Mouse (Mus musculus) C2C12 (cell line): Measurements from ENCODE around the gene Hcrtr2. TPM values are rescaled to one million over a fixed set of nuclear protein-coding genes. Genes with fewer than 3 reads are reported as not detected.

Experiments used
- H3K27me3 ChIP-seq: one replicate; pipeline ENCODE4 v1.6.1; 2011; ENCODE audit not compliant: control insufficient read depth, insufficient read depth, insufficient read length
- H3K36me3 ChIP-seq: one replicate; pipeline ENCODE4 v1.6.1; 2011; ENCODE audit not compliant: control insufficient read depth, insufficient read depth
- H3K4me3 ChIP-seq: one replicate; pipeline ENCODE4 v1.5.1; 2011; ENCODE audit warnings: mild to moderate bottlenecking, control low read depth; ENCODE audit not compliant: poor library complexity, insufficient read depth, severe bottlenecking
- H3K79me2 ChIP-seq: one replicate; pipeline ENCODE4 v1.6.1; 2011; ENCODE audit not compliant: control insufficient read depth, insufficient read depth
- H3K79me3 ChIP-seq: one replicate; pipeline ENCODE4 v1.6.1; 2011; ENCODE audit warnings: low read depth, control low read depth
- H3ac ChIP-seq: one replicate; pipeline ENCODE3; 2011; ENCODE audit warnings: low read depth; ENCODE audit not compliant: control insufficient read depth, insufficient read length
- CEBPB ChIP-seq: IDR thresholded peaks from one replicate; pipeline ENCODE4 v1.6.1; 2011; ENCODE audit warnings: low read depth, mild to moderate bottlenecking, control low read depth, moderate library complexity
- CTCF ChIP-seq: IDR thresholded peaks from one replicate; pipeline ENCODE4 v1.5.1; 2011; ENCODE audit not compliant: control insufficient read depth, insufficient read depth, insufficient read length
- FOSL1 ChIP-seq: IDR thresholded peaks from one replicate; pipeline ENCODE4 v1.8.0; 2011; ENCODE audit warnings: mild to moderate bottlenecking, low read length; ENCODE audit not compliant: poor library complexity, insufficient read depth, severe bottlenecking
- MAX ChIP-seq: IDR thresholded peaks from one replicate; pipeline ENCODE4 v1.6.1; 2011; ENCODE audit warnings: mild to moderate bottlenecking, control low read depth
- MYOD1 ChIP-seq: IDR thresholded peaks from one replicate; pipeline ENCODE4 v1.6.1; 2011; ENCODE audit warnings: low read depth; ENCODE audit not compliant: control insufficient read depth, insufficient read length
- MYOG ChIP-seq: IDR thresholded peaks from one replicate; pipeline ENCODE4 v1.6.1; 2011; ENCODE audit not compliant: control insufficient read depth, insufficient read length; ENCODE audit errors: extremely low read depth
- USF1 ChIP-seq: IDR thresholded peaks from one replicate; pipeline ENCODE4 v1.6.1; 2011; ENCODE audit warnings: low read depth, mild to moderate bottlenecking, control low read depth, moderate library complexity
- polyA plus RNA-seq: library from polyadenylated mRNA; unstranded; fragments of >200 nt; fragmentation: generic; extraction: Trizol; gene quantifications from one replicate; pipeline ENCODE4 v1.2.1, GENCODE M21; 2012; ENCODE audit warnings: missing spikeins

The Hcrtr2 gene
- polyA plus RNA-seq, 1 experiment: not detected

- Histone ChIP-seq H3K36me3 (no peaks in the 10 kb centered on the region), H3K4me3 (no peak overlapping the region), H3ac (no peak overlapping the region), H3K79me2 (no peaks in the 10 kb centered on the region), H3K27me3 (no peaks in the 10 kb centered on the region), H3K79me3 (no peaks in the 10 kb centered on the region)
- TF ChIP-seq MYOG: no peak
- TF ChIP-seq FOSL1: no peak
- no peak for TF ChIP-seq MAX
- no peak for TF ChIP-seq CTCF
- TF ChIP-seq MYOD1: no peak
- no peak for TF ChIP-seq CEBPB
- no peak for TF ChIP-seq USF1
Observed at GRCm38 (mm10) chr9:76313921-76314320, 9.7 kb downstream of the Hcrtr2 start.

DNA sequence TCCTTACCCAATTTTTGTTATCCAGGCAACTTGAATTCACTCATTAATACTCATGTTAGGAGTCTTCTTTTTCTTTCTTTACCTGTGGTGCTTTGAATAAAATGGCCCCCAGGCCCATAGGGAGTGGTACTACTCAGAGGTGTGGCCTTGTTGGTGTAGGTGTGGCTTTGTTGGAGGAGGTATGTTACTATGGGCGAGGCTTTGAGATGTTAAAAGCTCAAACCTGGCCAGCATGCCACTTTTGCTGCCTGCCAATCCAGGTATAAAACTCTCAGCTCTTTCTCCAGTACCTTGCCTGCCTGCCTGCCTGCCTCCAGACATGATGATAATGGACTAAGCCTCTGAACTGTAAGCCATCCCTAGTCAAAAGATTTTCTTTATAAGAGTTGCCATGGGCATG lies 11.4 kb downstream of the Hcrtr2 start:
- TF ChIP-seq MYOG (no peak), MYOD1 (no peak), FOSL1 (no peak), USF1 (no peak), MAX (no peak), CEBPB (no peak), CTCF (no peak)
- H3K79me3 ChIP-seq: no peaks in the 10 kb centered on the region
- H3K27me3 ChIP-seq: no peaks in the 10 kb centered on the region
- H3K79me2 ChIP-seq: no peaks in the 10 kb centered on the region
- H3ac ChIP-seq: no peak overlapping the region
- no peak overlapping the region for H3K4me3 ChIP-seq
- H3K36me3 ChIP-seq: no peaks in the 10 kb centered on the region

- no peaks in the 10 kb centered on the region for H3K27me3 ChIP-seq
- H3K79me2 ChIP-seq: no peaks in the 10 kb centered on the region
- no peaks in the 10 kb centered on the region for H3K79me3 ChIP-seq
- H3K36me3 ChIP-seq: no peaks in the 10 kb centered on the region
- H3ac ChIP-seq: no peak overlapping the region
- no peak for TF ChIP-seq MAX
- no peak overlapping the region for H3K4me3 ChIP-seq
Observed at GRCm38 (mm10) chr9:76291384-76291783, 32.3 kb downstream of the Hcrtr2 start.

- TF ChIP-seq CTCF (no peak), MAX (no peak), MYOD1 (no peak), MYOG (no peak), FOSL1 (no peak), CEBPB (no peak)
- Histone ChIP-seq H3ac (no peak overlapping the region), H3K27me3 (no peaks in the 10 kb centered on the region), H3K4me3 (no peak overlapping the region), H3K36me3 (no peaks in the 10 kb centered on the region), H3K79me3 (no peaks in the 10 kb centered on the region), H3K79me2 (no peaks in the 10 kb centered on the region)
Observed at GRCm38 (mm10) chr9:76270886-76271285, 52.8 kb downstream of the Hcrtr2 start.

DNA sequence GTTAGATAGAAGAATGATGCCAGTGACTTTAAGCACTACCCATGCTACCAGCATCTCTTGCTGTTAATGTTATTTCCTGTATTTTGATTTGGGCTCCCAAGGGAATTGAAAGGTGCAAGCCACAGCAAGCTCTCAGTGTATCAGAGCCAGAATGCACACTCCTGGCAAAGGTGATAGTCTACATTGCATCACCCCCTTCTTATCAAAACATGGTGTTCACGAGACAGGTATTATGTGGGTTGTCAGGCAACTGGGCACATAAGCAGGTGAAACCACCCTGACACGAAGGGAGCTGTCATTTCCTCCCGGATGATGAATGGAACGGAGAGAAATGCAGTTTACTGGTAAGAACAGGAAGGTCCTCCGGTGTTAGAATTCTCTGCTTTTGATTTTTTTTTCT lies 65.9 kb downstream of the Hcrtr2 start:
- H3K79me3 ChIP-seq: no peaks in the 10 kb centered on the region
- no peak overlapping the region for H3K4me3 ChIP-seq
- no peak overlapping the region for H3ac ChIP-seq

GRCm38 (mm10) chr9:76252544-76252943 lies 71.1 kb downstream of the Hcrtr2 start:
- Histone ChIP-seq H3K36me3 (no peaks in the 10 kb centered on the region), H3K4me3 (no peak overlapping the region), H3K27me3 (no peaks in the 10 kb centered on the region), H3K79me3 (no peaks in the 10 kb centered on the region), H3K79me2 (no peaks in the 10 kb centered on the region), H3ac (no peak overlapping the region)
- TF ChIP-seq CTCF (no peak), MYOG (no peak)

More for the DNA sequence above, 65.9 kb downstream of the Hcrtr2 start:
- H3K27me3 ChIP-seq: no peaks in the 10 kb centered on the region
- H3K36me3 ChIP-seq: no peaks in the 10 kb centered on the region
- TF ChIP-seq FOSL1 (no peak), USF1 (no peak), MYOD1 (no peak), CTCF (no peak)
- no peaks in the 10 kb centered on the region for H3K79me2 ChIP-seq

DNA sequence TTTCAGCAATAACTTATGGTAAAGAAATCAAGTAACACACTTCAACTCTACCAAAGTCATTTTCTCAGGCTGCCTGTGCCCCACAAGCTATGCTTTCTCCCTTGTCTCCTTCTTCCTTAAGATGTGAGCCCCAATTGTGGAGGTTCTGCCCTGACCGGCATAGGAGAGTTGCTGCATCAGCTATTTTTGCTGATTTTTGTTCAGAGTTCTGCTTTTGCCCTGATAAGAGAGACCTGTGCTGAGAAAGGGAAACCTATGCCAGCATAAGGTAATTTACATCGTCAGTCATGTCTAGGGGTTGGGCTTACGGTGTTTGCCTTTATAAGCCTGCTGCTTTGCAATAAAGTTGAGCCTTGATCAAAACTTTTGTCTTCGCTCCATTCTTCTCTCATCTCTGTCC lies 71.5 kb downstream of the Hcrtr2 start:
- no peak for TF ChIP-seq FOSL1
- TF ChIP-seq CEBPB: no peak
- no peak for TF ChIP-seq MYOG
- Histone ChIP-seq H3K79me3 (no peaks in the 10 kb centered on the region), H3ac (no peak overlapping the region), H3K79me2 (no peaks in the 10 kb centered on the region), H3K27me3 (no peaks in the 10 kb centered on the region), H3K36me3 (no peaks in the 10 kb centered on the region), H3K4me3 (no peak overlapping the region)
